Mouse (Mus musculus): Measurements from ENCODE around the gene Cldn14.

Cldn14 gene

DNA sequence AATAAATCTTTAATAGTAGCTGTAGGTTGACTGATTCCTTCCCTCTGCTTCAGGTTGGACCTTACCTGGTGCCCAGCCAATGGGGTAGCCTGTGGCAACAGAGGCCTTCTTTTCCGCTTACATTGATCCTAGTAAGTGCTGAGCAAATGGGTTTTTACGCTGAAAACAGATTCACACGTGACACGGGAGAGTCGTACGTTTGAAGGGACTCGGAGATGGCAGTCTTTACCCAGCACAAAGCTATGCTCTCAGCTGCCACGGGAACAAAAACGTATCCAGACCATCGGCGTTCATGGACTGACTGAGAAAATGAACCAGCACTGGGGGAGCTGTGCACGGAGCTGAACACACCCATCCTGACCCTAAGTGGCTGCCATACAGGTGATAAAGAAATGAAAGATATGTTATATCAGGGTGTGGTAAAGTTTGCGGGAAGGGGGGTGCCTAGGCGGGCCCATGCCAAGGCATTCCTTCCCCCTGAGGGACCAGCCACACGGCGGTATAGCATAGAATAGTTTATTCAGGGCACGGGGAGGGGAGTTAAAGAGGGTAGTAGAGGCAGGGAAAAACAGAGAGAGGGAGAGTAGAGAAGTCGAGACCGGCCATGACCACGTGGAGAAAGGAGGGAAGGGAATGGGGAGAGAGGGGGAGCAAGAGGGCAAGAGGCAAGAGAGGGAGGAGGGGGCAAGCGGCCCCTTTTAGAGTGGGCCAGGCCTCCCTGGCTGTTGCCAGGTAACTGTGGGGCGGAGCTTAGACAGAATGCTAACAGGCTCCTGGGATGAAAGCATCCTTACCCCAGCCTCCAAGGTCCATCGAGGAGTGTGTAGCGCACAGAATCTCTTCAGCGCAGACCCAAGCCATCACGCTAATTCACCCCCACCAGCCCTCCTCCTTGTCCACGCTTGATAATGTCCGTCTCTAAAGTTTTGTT, 97.6 kb downstream of the Cldn14 start:
- DNase-seq: no peak

DNA sequence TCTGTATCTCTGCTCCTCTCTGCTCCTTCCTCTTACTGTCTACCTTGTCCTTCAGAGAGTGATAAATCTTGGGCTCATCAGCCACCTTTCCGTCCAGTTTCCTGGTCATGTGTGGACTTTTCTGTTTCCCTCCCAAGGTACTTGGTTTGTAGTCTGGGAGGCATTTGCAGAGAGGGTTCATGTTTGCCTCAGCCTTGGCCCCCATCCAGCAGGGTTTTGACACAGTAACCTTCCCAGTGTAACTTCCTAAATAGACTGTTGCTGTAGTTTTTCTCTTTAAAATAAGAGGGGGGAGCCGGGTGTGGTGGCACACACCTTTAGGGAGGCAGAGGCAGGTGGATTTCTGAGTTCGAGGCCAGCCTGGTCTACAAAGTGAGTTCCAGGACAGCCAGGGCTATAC, 98.7 kb downstream of the Cldn14 start:
- no peak for DNase-seq

DNA sequence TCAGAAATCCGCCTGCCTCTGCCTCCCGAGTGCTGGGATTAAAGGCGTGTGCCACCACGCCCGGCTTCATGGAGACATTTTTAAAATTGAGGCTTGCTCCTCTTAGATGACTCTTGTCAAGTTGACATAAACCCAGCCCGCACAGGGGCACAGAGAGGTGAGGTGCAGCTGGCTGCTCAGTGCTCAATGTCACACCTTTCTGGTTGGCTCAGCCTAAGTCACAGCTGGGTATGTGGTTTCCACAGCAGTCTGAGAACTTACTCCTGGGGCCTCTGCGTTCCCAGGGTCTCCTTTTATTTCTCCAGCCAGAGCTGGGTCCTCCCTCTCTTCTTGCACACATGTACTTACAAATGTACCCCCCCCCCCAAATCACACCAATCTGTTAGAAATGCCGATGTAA, 100.4 kb downstream of the Cldn14 start:
- DNase-seq: peak; percentile 47

DNA sequence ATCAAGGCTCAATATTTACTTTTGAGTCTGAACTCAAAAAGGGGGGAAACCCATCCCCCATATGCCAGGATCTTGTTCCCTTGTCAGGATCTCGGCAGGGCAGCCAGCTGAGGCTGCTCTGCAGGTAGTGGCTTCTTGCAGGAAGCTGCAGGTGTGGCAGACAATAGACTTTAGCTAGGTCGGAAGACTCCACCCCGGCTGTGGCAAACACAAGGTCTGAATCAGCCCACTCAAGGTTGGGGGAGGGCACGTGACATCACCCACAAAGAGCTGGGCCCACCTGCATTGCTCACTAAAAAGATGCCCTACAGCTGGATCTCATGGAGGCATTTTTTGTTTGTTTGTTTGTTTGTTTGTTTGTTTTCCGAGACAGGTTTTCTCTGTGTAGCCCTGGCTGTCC, 100.9 kb downstream of the Cldn14 start:
- DNase-seq: peak; percentile 69

GRCm38 (mm10) chr16:93906156-93907014, 102.3 kb downstream of the Cldn14 start:
- peak; percentile 68 for DNase-seq

GRCm38 (mm10) chr16:93903027-93903426, 105.6 kb downstream of the Cldn14 start:
- DNase-seq: peak; percentile 31

DNA sequence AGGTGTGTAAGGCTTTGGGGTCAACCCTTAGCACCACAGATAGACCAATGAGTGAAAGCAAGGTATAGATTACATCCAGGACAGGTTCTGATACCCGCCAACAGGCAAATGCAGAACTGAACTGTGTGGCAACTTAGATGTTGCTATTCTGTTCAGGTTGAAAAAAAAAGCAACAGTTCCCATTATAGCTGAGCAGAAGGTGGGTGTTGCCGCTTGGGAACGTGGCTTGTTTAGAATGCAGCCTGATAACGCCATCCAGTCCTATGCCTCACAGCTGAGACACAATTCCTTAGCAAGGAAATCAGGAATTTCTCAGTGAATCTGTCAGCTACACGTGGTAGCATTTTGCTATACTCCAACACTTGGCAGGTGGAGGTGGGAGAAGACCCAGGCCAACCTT, 115.4 kb downstream of the Cldn14 start:
- DNase-seq: no peak

DNA sequence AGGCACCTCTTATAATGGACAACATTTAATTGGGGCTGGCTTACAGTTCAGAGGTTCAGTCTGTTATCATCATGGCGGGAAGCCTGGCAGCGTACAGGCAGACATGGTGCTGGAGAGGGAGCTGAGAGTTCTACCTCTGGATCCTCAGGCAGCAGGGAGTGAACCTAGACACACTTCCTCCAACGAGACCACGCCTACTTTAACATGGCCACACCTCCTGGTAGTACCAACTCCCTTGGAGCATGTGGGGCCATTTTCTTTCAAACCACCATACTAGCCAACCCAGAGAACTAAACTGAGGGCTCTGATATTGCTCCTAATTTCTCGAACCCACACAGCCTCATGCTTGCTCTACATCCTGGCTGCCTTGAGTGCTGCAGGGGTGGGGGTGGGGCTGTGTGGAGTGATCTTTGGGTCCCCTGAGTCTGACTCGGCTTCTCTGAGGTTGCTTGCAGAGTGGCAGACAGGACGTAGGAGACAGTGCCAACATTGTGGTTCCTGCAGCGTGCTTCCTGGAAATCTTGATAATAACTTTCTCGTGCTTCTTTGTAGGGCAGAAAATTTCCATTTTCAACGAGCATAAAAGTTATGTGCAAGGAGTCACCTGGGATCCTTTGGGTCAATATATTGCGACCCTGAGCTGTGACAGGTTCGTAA, 117.6 kb downstream of the Cldn14 start:
- DNase-seq: no peak

GRCm38 (mm10) chr16:93888481-93888880, 120.2 kb downstream of the Cldn14 start:
- DNase-seq: no peak

DNA sequence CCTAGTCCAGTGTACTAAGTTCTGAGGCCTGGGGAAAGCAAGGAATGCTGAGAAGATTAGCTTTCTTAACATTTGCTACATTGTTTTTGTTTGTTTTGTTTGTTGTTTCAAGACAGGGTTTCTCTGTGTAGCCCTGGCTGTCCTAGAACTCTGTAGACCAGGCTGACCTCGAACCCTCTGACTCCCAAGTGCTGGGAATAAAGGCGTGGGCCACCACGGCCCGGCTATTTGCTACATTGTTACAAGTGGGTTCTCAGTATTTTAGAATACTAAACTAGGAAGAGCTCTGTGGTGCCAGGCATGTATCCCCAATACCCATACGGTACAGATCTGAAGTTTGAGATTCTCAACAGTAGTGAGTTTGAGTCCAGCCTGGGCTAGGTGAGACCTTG, 123.9 kb downstream of the Cldn14 start:
- DNase-seq: no peak

GRCm38 (mm10) chr16:93884086-93884721, 124.4 kb downstream of the Cldn14 start:
- DNase-seq: peak; percentile 20

GRCm38 (mm10) chr16:93883423-93884085, 125.1 kb downstream of the Cldn14 start, which contains the start of gene Chaf1b:
TSS of gene Chaf1b (plus strand) at chr16:93883901.
- peak; percentile 99 for DNase-seq

GRCm38 (mm10) chr16:93877612-93878380, 130.8 kb downstream of the Cldn14 start:
- DNase-seq: no peak

GRCm38 (mm10) chr16:93874841-93875240, 133.8 kb downstream of the Cldn14 start:
- no peak for DNase-seq

Measured in thymus, postnatal 25 days (tissue).